Mouse (Mus musculus) urinary bladder, postnatal 14 days (tissue): ENCODE measurements around the gene Capn5.
"Not testable (repeated sequence)": the region's sequence is repeated elsewhere in the genome, so short reads cannot be mapped to it uniquely, and the experiment has no call there.

ENCODE experiments used
- DNase-seq: peaks from one replicate; pipeline ENCODE4 v3.0.0; 2021; ENCODE audit warnings: low spot score

Capn5 gene

GRCm38 (mm10) chr7:98177929-98178559 lies at the start of gene Capn5:
TSS of gene Capn5 (minus strand) at chr7:98178274.
- peak; percentile 63 for DNase-seq

- no peak for DNase-seq
Observed at GRCm38 (mm10) chr7:98223796-98224195, 45.7 kb upstream of the Capn5 start.

DNA sequence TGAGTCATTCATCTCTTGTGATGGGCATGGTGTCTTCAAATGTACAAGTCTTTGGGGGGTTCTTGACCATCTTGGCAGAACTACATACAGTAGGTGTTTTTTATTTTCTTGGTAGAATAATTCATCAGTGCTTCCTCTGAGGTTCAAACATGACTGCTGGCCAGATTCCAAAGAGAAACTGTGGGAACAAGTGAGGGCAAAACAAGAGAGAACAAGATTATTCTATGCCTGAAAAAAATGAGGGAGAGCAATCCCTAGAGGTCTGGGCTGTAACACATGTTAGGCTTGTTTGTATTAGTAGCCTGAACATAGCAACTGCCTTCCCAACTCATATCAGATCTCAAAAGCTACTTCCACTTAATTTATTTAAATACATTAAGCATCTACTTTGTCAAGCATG lies 38.6 kb upstream of the Capn5 start:
- no peak for DNase-seq

DNA sequence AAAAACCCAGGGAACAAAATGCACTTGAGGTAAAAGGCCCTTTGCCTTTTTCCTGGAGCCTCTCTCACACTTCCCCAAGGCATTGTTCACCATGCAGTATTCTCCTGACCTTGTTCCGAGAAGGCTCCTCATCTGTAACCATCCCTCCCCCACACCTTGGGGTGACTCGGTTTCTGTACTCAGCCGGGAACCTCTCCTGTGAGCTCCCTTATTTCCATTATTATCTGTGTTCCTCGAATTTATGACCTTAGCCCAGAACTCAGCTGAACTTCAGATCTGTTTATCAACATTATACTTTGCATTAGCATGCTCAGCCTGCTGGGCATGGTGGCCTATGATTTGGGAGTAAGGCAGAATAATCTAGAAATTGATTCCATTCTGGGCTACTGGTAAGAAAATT lies 24.9 kb upstream of the Capn5 start:
- no peak for DNase-seq

- no peak for DNase-seq
Observed at GRCm38 (mm10) chr7:98201493-98202028, 23.5 kb upstream of the Capn5 start.

- no peak for DNase-seq
Observed at GRCm38 (mm10) chr7:98200396-98200795, 22.3 kb upstream of the Capn5 start.

DNA sequence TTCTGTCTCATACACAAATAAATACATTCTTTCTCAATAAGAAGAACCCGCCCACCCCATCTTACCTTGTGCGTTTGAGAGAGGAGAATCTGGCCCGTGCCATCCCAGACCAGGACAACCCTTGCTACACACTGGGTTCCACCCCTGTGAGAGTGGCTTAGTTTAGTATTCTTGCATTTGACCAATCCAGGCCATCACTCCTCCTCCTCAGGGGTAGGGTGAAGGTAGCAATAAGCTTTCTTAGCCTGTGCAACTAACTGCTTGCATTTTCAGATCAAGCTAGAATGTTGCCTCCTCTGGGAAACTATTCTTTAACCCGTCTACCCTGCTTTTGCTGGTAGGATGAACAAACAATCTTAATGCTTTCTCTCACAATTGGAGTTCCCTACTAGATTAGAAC lies 21.3 kb upstream of the Capn5 start, which contains the start of gene B3gnt6:
Gene B3gnt6 (minus strand): TSS at position 101 of the 400 bp plus-strand sequence.
- no peak for DNase-seq

- no peak for DNase-seq
Observed at GRCm38 (mm10) chr7:98195151-98195801, 17.2 kb upstream of the Capn5 start.

GRCm38 (mm10) chr7:98194026-98194792 lies 16.1 kb upstream of the Capn5 start:
- no peak for DNase-seq

- DNase-seq: peak; percentile 20
Observed at GRCm38 (mm10) chr7:98193515-98194025, 15.5 kb upstream of the Capn5 start.

DNA sequence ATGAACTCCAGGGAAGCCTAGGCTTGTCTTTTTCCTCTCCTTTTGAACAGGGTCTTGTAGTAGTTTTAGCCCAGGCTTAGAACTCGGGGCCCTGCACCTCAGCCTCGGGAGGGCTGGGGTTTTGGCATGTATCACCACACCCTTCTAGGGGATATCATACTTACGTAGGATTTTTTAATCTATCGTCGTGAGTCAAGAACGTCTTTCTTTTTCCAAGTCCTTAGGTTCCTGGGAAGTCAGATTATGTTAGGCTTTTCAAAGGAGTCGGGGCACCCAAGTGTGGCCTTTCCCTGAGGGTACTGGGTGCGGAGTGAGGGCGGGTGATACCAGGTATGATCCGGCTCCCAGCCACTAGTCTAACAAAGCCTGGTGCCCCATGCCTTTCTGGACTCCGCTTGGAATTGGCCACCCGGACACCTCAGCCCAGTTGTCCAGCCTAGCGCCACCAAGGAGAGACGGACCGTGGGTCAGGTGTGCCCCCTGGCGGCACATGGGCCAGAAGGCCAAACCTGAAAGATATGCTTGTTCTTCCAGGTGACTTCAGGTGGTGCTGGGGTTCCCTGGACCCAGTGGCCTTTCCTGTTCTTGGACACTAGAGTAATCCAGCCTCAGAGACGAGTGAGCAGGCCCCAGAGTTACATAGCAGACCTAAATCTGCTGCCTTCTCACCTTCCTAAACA lies 13.6 kb upstream of the Capn5 start:
- peak; percentile 65 for DNase-seq

- no peak for DNase-seq
Observed at GRCm38 (mm10) chr7:98190578-98190977, 12.5 kb upstream of the Capn5 start.

- no peak for DNase-seq
Observed at GRCm38 (mm10) chr7:98189745-98190144, 11.7 kb upstream of the Capn5 start.

DNA sequence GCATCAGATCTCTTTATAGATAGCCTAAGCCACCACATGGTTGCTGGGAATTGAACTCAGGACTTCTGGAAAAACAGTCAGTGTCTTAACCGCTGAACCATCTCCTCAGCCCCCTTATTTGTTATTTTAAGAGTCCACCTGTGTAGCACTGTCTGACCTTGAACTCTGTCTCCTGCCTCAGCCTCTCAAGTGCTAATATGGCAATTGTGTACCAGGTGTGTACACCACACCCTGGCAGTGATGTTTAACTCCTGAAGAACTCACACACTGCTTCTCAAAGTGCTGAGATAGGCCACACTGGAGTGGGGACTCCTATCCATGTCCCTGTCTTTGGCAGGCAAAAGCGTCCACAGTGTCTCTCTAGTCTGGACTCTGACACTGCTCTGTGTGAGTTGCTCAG lies 10.6 kb upstream of the Capn5 start:
- DNase-seq: no peak

DNA sequence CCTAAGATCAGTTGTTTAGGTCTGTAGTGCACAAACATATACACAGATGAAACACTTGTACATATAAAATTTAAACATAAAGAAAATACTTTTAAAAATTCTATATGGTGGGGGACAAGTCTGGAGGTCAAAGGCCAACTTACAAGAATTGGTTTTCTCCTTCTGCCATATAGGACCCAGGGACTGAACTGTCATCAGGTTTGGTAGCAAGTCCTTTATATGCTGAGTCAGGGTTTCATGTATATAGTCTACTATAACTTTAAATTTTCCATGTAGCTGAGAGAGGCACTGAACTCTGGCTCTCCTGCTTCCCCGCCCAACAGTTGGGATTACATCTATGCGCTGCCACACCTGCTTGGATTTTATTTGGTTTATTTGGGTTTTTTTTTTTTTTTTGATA lies 10.2 kb upstream of the Capn5 start:
- DNase-seq: no peak

GRCm38 (mm10) chr7:98187332-98187731 lies 9.3 kb upstream of the Capn5 start:
- DNase-seq: not testable (repeated sequence)

DNA sequence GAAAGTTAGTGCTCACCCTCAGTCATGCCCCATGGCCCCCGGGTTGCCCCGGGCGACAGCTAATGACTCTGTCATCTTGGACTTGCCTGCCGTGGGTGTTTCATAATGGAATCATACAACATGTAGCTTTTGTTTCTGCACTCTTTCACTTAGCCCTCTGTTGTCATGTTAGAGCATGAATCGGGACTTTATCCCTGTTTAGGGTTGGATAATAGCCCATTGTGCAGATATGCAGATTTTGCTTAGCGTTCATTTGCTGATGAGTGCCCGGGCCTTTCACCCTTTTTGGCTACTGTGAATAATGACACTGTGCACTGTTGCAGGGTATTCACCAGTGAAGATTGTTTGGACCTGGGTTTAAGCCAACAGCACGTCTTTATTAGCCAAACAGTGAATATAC lies 8.6 kb upstream of the Capn5 start:
- DNase-seq: no peak

- no peak for DNase-seq
Observed at GRCm38 (mm10) chr7:98185326-98185725, 7.3 kb upstream of the Capn5 start.

DNA sequence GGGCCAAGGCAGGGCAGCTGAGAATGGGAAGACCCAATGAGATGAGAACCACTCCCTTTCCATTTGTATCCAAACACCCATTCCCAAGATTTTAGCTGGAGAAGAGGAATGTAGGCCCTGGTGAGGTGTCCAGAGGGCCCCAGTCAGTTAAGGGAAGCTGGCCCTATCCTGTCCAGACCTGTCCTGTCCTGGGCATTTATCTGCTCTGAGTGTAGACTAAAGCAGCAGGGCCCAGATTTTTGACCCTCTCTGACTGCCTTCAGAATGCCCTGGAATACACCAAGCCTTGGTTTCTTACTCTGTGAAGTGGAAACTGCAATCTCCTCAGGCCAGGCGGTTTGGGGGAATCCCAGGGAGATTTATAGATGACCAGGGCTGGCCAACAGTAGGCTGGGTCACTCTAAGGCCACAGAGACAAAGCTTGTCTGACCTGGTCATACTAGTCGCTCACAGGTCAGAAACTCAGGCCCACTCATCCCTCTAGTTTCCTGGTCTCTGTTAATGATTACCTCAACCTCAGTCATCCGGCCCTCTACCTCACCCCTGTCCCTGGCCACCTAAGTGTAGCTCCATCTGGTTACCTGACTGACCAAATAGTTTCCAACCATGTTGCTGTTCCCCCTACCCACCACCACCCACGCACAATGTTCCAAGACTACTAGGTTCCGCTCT lies 622 bp upstream of the Capn5 start:
- no peak for DNase-seq

DNA sequence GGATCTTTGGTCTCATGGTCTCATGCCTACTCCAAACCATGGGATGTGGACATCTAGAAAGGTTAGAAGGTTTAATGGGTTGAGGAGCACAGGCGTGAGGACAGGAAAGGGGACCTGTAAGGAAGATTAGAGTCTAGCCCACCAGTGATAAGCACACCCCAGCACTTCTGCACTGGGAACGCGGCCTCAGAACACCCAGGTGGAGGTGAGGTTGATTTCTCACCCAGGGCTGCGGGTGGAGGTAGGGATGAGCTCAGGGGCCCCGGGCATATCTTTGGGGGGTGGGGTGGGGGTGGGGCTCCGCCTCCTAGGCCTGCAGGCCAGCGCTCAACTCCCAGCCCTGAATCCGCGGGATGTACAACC lies 527 bp downstream of the Capn5 start:
- no peak for DNase-seq

DNA sequence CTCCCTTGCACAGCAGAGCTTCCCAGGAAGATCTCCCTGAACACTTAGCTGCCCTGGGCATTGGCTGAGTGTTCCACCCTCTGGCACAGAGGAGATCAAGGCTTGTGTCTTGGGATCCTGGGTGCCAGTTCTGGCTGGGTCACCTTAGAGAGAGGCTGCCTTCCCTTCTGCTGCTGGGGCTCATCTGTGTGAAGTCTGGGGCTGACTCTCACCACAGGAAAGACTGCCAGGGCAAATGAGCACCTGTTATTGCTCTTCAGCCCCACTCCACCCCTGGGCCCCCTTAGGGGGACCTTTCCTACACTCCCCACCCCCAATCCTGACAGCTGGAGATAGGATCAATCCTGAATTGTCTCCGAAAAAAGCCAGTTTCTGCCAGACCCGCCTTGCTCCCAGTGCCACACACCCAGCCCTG lies 996 bp downstream of the Capn5 start:
- no peak for DNase-seq
